Mouse (Mus musculus): Measurements from ENCODE around the gene Ppfibp1.

Gene Ppfibp1

GRCm38 (mm10) chr6:146880296-146880695, 8.0 kb upstream of the Ppfibp1 start:
- no peak for ATAC-seq (ENCODE audit: insufficient number of reproducible peaks, low FRiP score, low TSS enrichment)

- ATAC-seq (ENCODE audit: insufficient number of reproducible peaks, low FRiP score, low TSS enrichment): no peak
Measured at GRCm38 (mm10) chr6:146881896-146882770, 6.2 kb upstream of the Ppfibp1 start.

DNA sequence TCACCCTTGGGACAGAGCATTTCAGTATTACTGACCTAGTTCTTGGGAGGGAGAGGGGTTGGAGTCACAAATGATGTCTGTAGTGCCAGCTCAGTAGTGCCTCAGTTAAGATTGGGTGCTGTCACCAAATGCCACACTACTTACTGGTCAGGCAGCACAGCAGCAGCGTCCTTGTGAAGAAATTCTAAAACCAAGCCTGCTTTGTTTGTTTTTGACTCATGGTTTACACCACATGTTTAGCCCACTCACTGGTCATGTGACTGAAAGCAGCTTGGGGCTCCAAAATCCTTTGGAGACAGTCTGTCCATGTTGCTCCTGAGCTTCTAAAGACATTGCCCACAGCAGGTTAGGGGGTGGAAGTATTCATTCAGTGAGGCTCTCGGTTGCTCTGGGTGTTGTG, 4.9 kb upstream of the Ppfibp1 start:
- no peak for ATAC-seq (ENCODE audit: insufficient number of reproducible peaks, low FRiP score, low TSS enrichment)

DNA sequence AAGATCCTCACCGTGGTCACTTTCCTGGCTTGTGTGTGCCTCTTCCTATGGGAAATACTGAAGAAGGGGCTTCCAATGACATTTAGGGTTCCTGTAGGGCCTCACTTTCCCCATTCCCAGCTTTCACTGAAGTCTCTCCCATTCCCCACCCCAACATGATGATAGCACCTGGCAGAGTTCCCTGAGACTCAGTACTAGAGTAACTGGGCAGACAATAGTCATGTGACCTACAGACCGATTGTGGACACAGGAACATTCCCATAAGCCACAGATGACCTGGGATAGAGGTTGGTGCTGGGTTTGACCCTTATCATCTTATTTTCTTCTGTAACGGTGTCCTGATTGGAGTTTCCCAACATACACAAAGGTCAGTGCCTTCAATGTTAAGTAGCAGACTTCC, 4.1 kb upstream of the Ppfibp1 start:
- ATAC-seq (ENCODE audit: insufficient number of reproducible peaks, low FRiP score, low TSS enrichment): no peak

DNA sequence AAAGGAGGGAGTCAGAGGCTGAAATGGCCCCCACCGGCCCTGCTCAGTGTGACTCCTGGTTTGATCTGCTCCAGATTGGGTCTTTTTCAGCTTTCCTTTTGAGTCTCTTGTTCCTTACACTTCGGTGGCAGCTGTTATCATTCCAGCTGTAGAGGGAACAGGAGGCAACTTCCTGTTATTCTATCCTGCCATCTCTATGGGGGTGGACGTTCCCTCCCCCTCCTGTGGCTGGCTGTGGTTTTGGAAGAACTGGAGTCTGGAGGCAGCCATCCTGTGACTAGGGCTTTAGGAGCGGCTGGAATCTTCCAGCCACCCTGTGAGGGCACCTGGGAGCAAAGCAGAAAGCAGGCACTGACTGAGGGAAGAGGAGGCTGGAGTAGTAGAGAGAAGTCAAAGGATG, 3.4 kb upstream of the Ppfibp1 start:
- no peak for ATAC-seq (ENCODE audit: insufficient number of reproducible peaks, low FRiP score, low TSS enrichment)

GRCm38 (mm10) chr6:146888660-146889490, 588 bp downstream of the Ppfibp1 start:
- ATAC-seq (ENCODE audit: insufficient number of reproducible peaks, low FRiP score, low TSS enrichment): peak; percentile 64

- ATAC-seq (ENCODE audit: insufficient number of reproducible peaks, low FRiP score, low TSS enrichment): no peak
Measured at GRCm38 (mm10) chr6:146890215-146890614, 1.9 kb downstream of the Ppfibp1 start.

- no peak for ATAC-seq (ENCODE audit: insufficient number of reproducible peaks, low FRiP score, low TSS enrichment)
Measured at GRCm38 (mm10) chr6:146890633-146891032, 2.3 kb downstream of the Ppfibp1 start.

DNA sequence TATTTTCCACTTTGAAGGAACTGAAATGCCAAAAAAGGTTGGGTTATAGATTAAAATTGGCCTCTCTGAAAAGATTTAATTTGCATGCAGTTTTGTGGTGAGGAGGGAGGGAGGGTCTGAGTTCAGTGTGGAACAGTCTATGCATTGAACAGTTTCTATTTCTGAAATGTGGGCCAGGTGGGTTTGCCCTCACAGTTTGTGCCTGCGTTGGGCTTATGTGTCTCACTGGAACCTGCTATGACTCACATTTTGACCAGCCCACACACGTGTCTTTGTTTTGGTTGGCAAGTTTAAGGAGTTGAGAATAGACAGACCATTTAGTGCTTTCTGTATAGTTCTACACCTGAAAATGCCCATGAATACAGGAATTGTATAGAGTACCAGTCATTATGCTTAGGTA, 5.6 kb downstream of the Ppfibp1 start:
- ATAC-seq (ENCODE audit: insufficient number of reproducible peaks, low FRiP score, low TSS enrichment): no peak

- ATAC-seq (ENCODE audit: insufficient number of reproducible peaks, low FRiP score, low TSS enrichment): no peak
Measured at GRCm38 (mm10) chr6:146898709-146899108, 10.4 kb downstream of the Ppfibp1 start.

DNA sequence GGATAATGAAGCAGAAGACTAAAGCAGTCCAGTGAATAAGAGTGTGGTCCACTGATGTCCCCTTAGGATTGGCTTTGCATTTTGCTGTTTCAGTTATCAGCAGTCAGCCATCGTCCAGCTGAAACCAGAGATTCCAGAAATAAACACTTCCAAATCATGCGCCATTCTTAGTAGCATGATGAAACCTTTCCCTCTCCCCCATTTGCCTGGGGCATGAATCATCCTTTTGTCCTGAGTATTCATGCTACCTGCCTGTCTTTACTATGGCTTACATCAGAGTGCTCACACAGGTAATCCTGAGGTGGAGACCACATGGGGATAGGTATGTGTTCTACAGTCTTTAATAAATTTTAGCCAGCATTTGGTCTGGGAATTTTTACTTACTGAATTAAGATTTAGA, 11.4 kb downstream of the Ppfibp1 start:
- no peak for ATAC-seq (ENCODE audit: insufficient number of reproducible peaks, low FRiP score, low TSS enrichment)

DNA sequence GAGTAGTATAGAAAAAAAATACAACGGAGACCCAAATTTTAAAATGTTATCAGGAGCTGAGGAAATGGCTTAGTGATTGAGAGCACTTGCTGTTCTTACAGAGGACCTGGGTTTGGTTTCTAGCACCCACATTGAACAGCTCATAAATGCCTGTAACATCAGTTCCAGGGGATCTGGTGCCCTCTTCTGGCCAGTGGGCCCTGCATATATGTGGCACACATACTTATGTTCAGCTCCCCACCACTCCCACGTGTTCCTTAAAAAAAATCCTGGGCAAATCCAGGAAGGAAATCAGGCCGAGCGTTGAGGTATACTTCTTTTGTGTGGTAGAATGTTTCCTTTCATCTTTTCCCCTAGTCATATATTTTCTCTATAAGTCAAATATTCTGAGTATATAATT, 13.6 kb downstream of the Ppfibp1 start:
- ATAC-seq (ENCODE audit: insufficient number of reproducible peaks, low FRiP score, low TSS enrichment): no peak

- no peak for ATAC-seq (ENCODE audit: insufficient number of reproducible peaks, low FRiP score, low TSS enrichment)
Measured at GRCm38 (mm10) chr6:146903632-146904031, 15.3 kb downstream of the Ppfibp1 start.

DNA sequence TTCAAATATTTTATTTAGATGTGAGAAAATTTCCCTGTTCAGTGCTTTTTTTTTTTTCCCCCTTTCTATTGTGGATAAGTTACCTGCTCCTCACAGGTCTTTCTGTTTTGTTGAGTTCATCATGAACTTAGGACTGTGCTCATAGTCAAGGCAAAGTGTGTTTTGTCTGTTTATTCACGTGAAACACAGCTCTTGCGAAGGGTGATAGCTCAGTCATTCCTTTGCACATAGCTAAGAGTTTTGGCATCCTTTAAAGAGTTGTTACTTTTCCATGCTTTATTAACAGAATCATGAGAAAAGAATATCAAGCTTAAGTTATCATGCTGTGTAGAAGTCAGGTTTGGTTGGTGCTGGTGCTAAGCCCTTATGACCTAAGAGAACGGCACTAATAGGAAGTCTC, 16.4 kb downstream of the Ppfibp1 start:
- no peak for ATAC-seq (ENCODE audit: insufficient number of reproducible peaks, low FRiP score, low TSS enrichment)

GRCm38 (mm10) chr6:146906000-146906786, 17.9 kb downstream of the Ppfibp1 start:
- ATAC-seq (ENCODE audit: insufficient number of reproducible peaks, low FRiP score, low TSS enrichment): no peak

- no peak for ATAC-seq (ENCODE audit: insufficient number of reproducible peaks, low FRiP score, low TSS enrichment)
Measured at GRCm38 (mm10) chr6:146907061-146907794, 18.9 kb downstream of the Ppfibp1 start.

- no peak for ATAC-seq (ENCODE audit: insufficient number of reproducible peaks, low FRiP score, low TSS enrichment)
Measured at GRCm38 (mm10) chr6:146907795-146908190, 19.5 kb downstream of the Ppfibp1 start.

- no peak for ATAC-seq (ENCODE audit: insufficient number of reproducible peaks, low FRiP score, low TSS enrichment)
Measured at GRCm38 (mm10) chr6:146908801-146909200, 20.5 kb downstream of the Ppfibp1 start.

DNA sequence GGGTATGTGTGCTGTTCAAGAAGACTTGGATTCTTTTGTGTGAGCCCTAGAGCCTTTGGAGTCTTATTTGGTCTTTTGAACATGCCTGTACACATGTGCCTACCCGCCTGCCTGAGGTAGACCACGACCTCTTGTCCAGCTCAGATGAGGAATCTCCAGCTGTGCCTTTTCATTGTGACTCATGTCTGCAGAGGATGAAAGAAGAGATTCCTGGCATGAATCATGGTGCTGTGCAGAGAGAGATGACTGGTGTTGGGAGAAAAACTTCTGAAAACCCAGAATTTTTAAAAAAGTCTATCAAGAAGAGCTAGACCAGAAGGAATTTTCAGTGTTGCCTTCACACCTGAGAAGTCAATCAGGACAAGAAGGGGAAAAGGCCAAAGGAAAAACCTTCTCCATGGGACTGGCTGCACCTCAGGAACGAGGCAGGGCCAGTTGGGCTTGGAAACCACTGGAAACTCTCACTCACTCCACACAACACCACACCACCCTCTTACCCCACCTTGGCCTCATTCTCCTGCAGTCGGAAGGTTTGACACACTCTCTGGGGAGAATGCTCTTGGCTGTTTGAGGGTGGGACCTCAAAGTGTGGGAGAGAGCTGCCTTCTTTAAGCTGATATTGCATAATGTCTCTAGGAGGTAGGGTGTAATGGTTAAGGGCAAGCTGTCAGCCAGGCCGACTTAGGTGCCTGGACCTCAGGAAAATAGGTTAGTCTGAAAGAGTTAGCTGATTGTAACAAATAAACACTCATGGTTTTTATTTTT, 21.6 kb downstream of the Ppfibp1 start:
- ATAC-seq (ENCODE audit: insufficient number of reproducible peaks, low FRiP score, low TSS enrichment): no peak

Measured in cerebellum, adult (tissue).